Mouse (Mus musculus) MEL (cell line): ENCODE measurements at regions not wholly inside any gene's neighbourhood (a gene's known extent, or its start where the extent isn't known, plus 50 kb on each side); places are given as distances from the start of the nearest gene placed in this dataset.

ENCODE experiments used
- DNase-seq: peaks from one replicate; pipeline ENCODE4 v3.0.0; 2011; ENCODE audit warnings: low read depth, low spot score
- H3K27ac ChIP-seq: 2 replicates; pipeline ENCODE4 v1.5.1; 2012; ENCODE audit warnings: low read depth, mild to moderate bottlenecking, control low read depth, low read length, moderate library complexity; ENCODE audit not compliant: control insufficient read depth
- H3K27me3 ChIP-seq, 2 experiments: fragments of 150-350 bp in 1 of 2; sonication (generic) in 1 of 2; 2 replicates each; pipeline ENCODE4 v1.6.1; 2012; ENCODE audit warnings: low read length in 2 of 2, mild to moderate bottlenecking in 2 of 2, improper control_type of control experiment in 1 of 2, moderate library complexity in 1 of 2; ENCODE audit not compliant: insufficient read depth in 2 of 2, control insufficient read depth in 1 of 2
- H3K36me3 ChIP-seq, 2 experiments: 2 replicates each; pipeline ENCODE4 v1.6.1; 2012 to 2014; ENCODE audit warnings: low read length in 2 of 2, improper control_type of control experiment in 1 of 2, inconsistent platforms in 1 of 2, mild to moderate bottlenecking in 1 of 2; ENCODE audit not compliant: insufficient read depth in 2 of 2, control insufficient read depth in 1 of 2
- H3K4me1 ChIP-seq, 2 experiments: fragments of 150-350 bp in 1 of 2; sonication (generic) in 1 of 2; 2 replicates each; pipeline ENCODE4 v1.6.1; 2012; ENCODE audit warnings: low read length in 2 of 2, improper control_type of control experiment in 1 of 2, mild to moderate bottlenecking in 1 of 2; ENCODE audit not compliant: insufficient read depth in 2 of 2, control insufficient read depth in 1 of 2
- H3K4me3 ChIP-seq, 2 experiments: fragments of 150-350 bp in 1 of 2; sonication (generic) in 1 of 2; 2 replicates each; pipeline ENCODE4 v1.5.1; 2012; ENCODE audit warnings: low read depth in 2 of 2, low read length in 2 of 2, mild to moderate bottlenecking in 2 of 2, moderate library complexity in 2 of 2, control low read depth in 1 of 2, improper control_type of control experiment in 1 of 2; ENCODE audit not compliant: control insufficient read depth in 1 of 2, insufficient read depth in 1 of 2
- H3K79me2 ChIP-seq: 2 replicates; pipeline ENCODE4 v1.6.1; 2012; ENCODE audit warnings: mild to moderate bottlenecking, low read length, moderate library complexity; ENCODE audit not compliant: control insufficient read depth, poor library complexity, insufficient read depth
- H3K9ac ChIP-seq: 2 replicates; pipeline ENCODE4 v1.6.1; 2012; ENCODE audit warnings: low read depth, mild to moderate bottlenecking, control low read depth, low read length, moderate library complexity; ENCODE audit not compliant: control insufficient read depth, poor library complexity, severe bottlenecking
- H3K9me3 ChIP-seq: fragments of 150-350 bp; sonication (generic); replicated peaks from 2 replicates; pipeline ENCODE4 v1.6.1; 2012; ENCODE audit warnings: mild to moderate bottlenecking, low read length, improper control_type of control experiment, moderate library complexity; ENCODE audit not compliant: insufficient read depth
- CHD1 ChIP-seq: IDR thresholded peaks from 2 replicates; pipeline ENCODE4 v1.6.1; 2012; ENCODE audit warnings: low read depth, mild to moderate bottlenecking, inconsistent platforms, low read length, improper control_type of control experiment
- CHD2 ChIP-seq: IDR thresholded peaks from 2 replicates; pipeline ENCODE4 v1.6.1; 2011; ENCODE audit warnings: low read length, improper control_type of control experiment
- E2F4 ChIP-seq: IDR thresholded peaks from 2 replicates; pipeline ENCODE4 v1.6.1; 2011; ENCODE audit warnings: low read depth, low read length, improper control_type of control experiment, borderline replicate concordance
- EP300 ChIP-seq, 2 experiments: IDR thresholded peaks; 2 replicates each; pipeline ENCODE4 v1.6.1; 2011; ENCODE audit warnings: improper control_type of control experiment in 2 of 2, low read length in 2 of 2, low read depth in 1 of 2, mild to moderate bottlenecking in 1 of 2
- ETS1 ChIP-seq: IDR thresholded peaks from 2 replicates; pipeline ENCODE4 v1.6.1; 2012; ENCODE audit warnings: low read depth, mild to moderate bottlenecking, inconsistent platforms, low read length, improper control_type of control experiment, moderate library complexity
- GABPA ChIP-seq: IDR thresholded peaks from 2 replicates; pipeline ENCODE4 v1.6.1; 2012; ENCODE audit warnings: low read depth, mild to moderate bottlenecking, inconsistent platforms, low read length, improper control_type of control experiment, moderate library complexity
- GATA1 ChIP-seq: IDR thresholded peaks from 2 replicates; pipeline ENCODE4 v1.6.1; 2011; ENCODE audit warnings: low read depth, low read length, improper control_type of control experiment
- MAX ChIP-seq: IDR thresholded peaks from 2 replicates; pipeline ENCODE4 v1.6.1; 2011; ENCODE audit warnings: low read length, improper control_type of control experiment
- MAZ ChIP-seq: IDR thresholded peaks from 2 replicates; pipeline ENCODE4 v1.6.1; 2012; ENCODE audit warnings: low read depth, mild to moderate bottlenecking, inconsistent platforms, low read length, improper control_type of control experiment
- MYC ChIP-seq: IDR thresholded peaks from 2 replicates; pipeline ENCODE4 v1.6.1; 2011; ENCODE audit warnings: low read depth, mild to moderate bottlenecking, low read length, improper control_type of control experiment, moderate library complexity
- NELFE ChIP-seq: IDR thresholded peaks from 2 replicates; pipeline ENCODE4 v1.6.1; 2011; ENCODE audit warnings: low read depth, low read length, improper control_type of control experiment
- POLR2A ChIP-seq, 2 experiments: IDR thresholded peaks; 2 replicates each; pipeline ENCODE4 v1.6.1; 2011 to 2012; ENCODE audit warnings: low read length in 2 of 2, mild to moderate bottlenecking in 2 of 2, control low read depth in 1 of 2, improper control_type of control experiment in 1 of 2, low read depth in 1 of 2, moderate library complexity in 1 of 2; ENCODE audit not compliant: control insufficient read depth in 1 of 2, insufficient read depth in 1 of 2, poor library complexity in 1 of 2
- RCOR1 ChIP-seq: IDR thresholded peaks from 2 replicates; pipeline ENCODE4 v1.6.1; 2012; ENCODE audit warnings: low read depth, mild to moderate bottlenecking, inconsistent platforms, low read length, improper control_type of control experiment
- SIN3A ChIP-seq: IDR thresholded peaks from 2 replicates; pipeline ENCODE4 v1.6.1; 2012; ENCODE audit warnings: low read length, improper control_type of control experiment, inconsistent platforms
- TAL1 ChIP-seq: IDR thresholded peaks from 2 replicates; pipeline ENCODE4 v1.6.1; 2012; ENCODE audit warnings: mild to moderate bottlenecking, inconsistent platforms, low read length, moderate library complexity, mixed read lengths
- TBP ChIP-seq: IDR thresholded peaks from 2 replicates; pipeline ENCODE4 v1.8.0; 2011; ENCODE audit warnings: low read depth, low read length, improper control_type of control experiment
- UBTF ChIP-seq: IDR thresholded peaks from 2 replicates; pipeline ENCODE4 v1.6.1; 2012; ENCODE audit warnings: low read depth, mild to moderate bottlenecking, inconsistent platforms, low read length, improper control_type of control experiment, moderate library complexity, borderline replicate concordance; ENCODE audit not compliant: insufficient read depth
- USF1 ChIP-seq: IDR thresholded peaks from 2 replicates; pipeline ENCODE4 v1.6.1; 2014; ENCODE audit warnings: low read depth, mild to moderate bottlenecking, inconsistent platforms, low read length, improper control_type of control experiment, moderate library complexity
- ZKSCAN1 ChIP-seq: IDR thresholded peaks from 2 replicates; pipeline ENCODE4 v1.6.1; 2012; ENCODE audit warnings: low read depth, mild to moderate bottlenecking, inconsistent platforms, low read length, improper control_type of control experiment, moderate library complexity
- ZMIZ1 ChIP-seq: IDR thresholded peaks from 2 replicates; pipeline ENCODE4 v1.6.1; 2012; ENCODE audit warnings: low read depth, mild to moderate bottlenecking, inconsistent platforms, low read length, improper control_type of control experiment, moderate library complexity
- ZNF384 ChIP-seq: IDR thresholded peaks from 2 replicates; pipeline ENCODE4 v1.6.1; 2012; ENCODE audit warnings: low read depth, mild to moderate bottlenecking, inconsistent platforms, low read length, improper control_type of control experiment

DNA sequence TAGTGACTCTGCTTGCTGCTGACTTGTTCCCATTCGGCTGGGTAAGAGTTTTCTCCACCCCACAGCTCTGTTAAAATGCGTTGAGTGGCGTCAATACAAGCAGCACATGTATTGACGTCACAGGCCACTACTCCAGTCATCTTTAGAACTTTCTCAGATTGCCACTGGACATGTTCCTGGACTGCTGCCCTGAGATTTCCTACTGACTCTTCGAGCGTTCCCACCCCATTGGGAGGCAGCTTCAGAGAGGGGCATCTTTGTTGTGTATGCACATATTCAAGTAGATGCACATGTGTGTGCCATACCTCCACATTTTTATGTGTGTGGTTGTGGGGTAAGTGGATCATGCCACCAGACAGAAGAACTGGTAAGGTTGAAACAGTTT, 202.2 kb upstream of the Mocs1 start:
- Histone ChIP-seq H3K79me2 (no peaks in the 10 kb centered on the region), H3K4me1 (no peaks in the 10 kb centered on the region), H3K27ac (no peak overlapping the region), H3K4me3 (no peak overlapping the region), H3K9me3 (no peaks in the 10 kb centered on the region), H3K27me3 (no peaks in the 10 kb centered on the region), H3K9ac (no peak overlapping the region), H3K36me3 (no peaks in the 10 kb centered on the region)
- TF ChIP-seq MAX (no peak), TAL1 (no peak), ETS1 (no peak), RCOR1 (no peak), MAZ (no peak), POLR2A (IDR thresholded peaks at IDR 0.05; ENCODE audit: control insufficient read depth in 1 of 2, insufficient read depth in 1 of 2, low read depth in 1 of 2, low read length in 2 of 2, poor library complexity in 1 of 2) (no peak), NELFE (no peak), CHD2 (no peak), USF1 (no peak), TBP (no peak), MYC (no peak), GABPA (no peak), ZMIZ1 (no peak), ZKSCAN1 (no peak), CHD1 (no peak), GATA1 (no peak), UBTF (no peak), E2F4 (no peak), SIN3A (no peak)
- no peak for DNase-seq

DNA sequence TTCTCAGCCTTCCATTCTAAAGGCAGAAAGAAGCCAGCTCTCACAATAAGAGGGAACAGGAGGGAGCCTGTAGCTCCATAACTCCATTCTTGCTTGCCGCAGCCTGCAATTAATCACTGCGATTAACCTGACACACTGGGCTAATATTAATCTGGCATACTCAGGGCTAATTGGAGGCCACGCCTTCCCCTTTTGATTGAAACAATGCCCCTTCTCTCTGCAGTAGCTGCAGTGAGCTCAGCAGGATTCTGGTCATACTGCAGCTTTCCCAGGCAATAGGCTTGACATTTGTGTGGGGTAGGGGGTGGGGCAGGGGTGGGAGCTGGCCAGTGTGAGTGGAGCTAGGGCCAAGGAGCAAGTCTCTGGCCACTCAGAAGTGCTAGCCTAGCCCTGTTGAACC, 196.9 kb upstream of the Mocs1 start:
- H3K4me1 ChIP-seq: no peaks in the 10 kb centered on the region
- no peaks in the 10 kb centered on the region for H3K27me3 ChIP-seq
- TF ChIP-seq GABPA (no peak), CHD2 (no peak), NELFE (no peak), EP300 (IDR thresholded peaks at IDR 0.05; ENCODE audit: low read depth in 1 of 2, low read length in 2 of 2) (no peak), TBP (no peak), ZNF384 (no peak), ZKSCAN1 (no peak)
- TF ChIP-seq, all 39 proteins: peak for 0
- no peaks in the 10 kb centered on the region for H3K79me2 ChIP-seq
- H3K4me3 ChIP-seq: no peak overlapping the region
- no peaks in the 10 kb centered on the region for H3K36me3 ChIP-seq
- H3K9ac ChIP-seq: no peak overlapping the region
- H3K9me3 ChIP-seq: no peaks in the 10 kb centered on the region
- no peak for DNase-seq
- H3K27ac ChIP-seq: no peak overlapping the region
